Mouse (Mus musculus): ENCODE measurements around the gene 4930558K02Rik.

- no peak for TF ChIP-seq CTCF (IDR thresholded peaks at IDR 0.05; ENCODE audit: low read depth)
- TF ChIP-seq EP300 (IDR thresholded peaks at IDR 0.05; ENCODE audit: low read depth), result no peak
Measured at GRCm38 (mm10) chr1:161909074-161909473, 70.4 kb downstream of the 4930558K02Rik start.

All from heart, postnatal 0 days (tissue).